Mouse (Mus musculus) neural tube, embryonic 11.5 days (tissue): ENCODE results near the gene Chp1. TPM values are rescaled to one million over a fixed set of nuclear protein-coding genes. Genes with fewer than 3 reads are reported as not detected.

ENCODE experiments used
- ATAC-seq: fragments of 200-750 bp; cut with Nextera tagmentation; 2 replicates; pipeline ENCODE4 v1.8.0; 2017; ENCODE audit warnings: moderate number of reproducible peaks, mild to moderate bottlenecking, moderate TSS enrichment, moderate library complexity; ENCODE audit not compliant: insufficient read depth, low FRiP score, low TSS enrichment
- DNase-seq: peaks from one replicate; pipeline ENCODE4 v3.0.0-alpha.2; 2015; ENCODE audit warnings: low spot score
- H3K27ac ChIP-seq: fragments of 300-500 bp; sonication (generic); 2 replicates; pipeline ENCODE4 v1.5.1; 2014; ENCODE audit warnings: low read depth, mild to moderate bottlenecking, low read length
- H3K27me3 ChIP-seq: fragments of 300-500 bp; sonication (generic); 2 replicates; pipeline ENCODE4 v1.6.1; 2014; ENCODE audit warnings: mild to moderate bottlenecking, low read length, mixed read lengths; ENCODE audit not compliant: control insufficient read depth, insufficient read depth
- H3K36me3 ChIP-seq: fragments of 300-500 bp; sonication (generic); 2 replicates; pipeline ENCODE4 v1.6.1; 2014; ENCODE audit warnings: mild to moderate bottlenecking, low read length, moderate library complexity, mixed read lengths; ENCODE audit not compliant: control insufficient read depth, insufficient read depth
- H3K4me1 ChIP-seq: fragments of 300-500 bp; sonication (generic); 2 replicates; pipeline ENCODE4 v1.6.1; 2014; ENCODE audit warnings: low read length, mixed read lengths; ENCODE audit not compliant: control insufficient read depth, insufficient read depth
- H3K4me2 ChIP-seq: fragments of 300-500 bp; sonication (generic); 2 replicates; pipeline ENCODE4 v1.6.1; 2014; ENCODE audit warnings: low read depth, mild to moderate bottlenecking, moderate library complexity
- H3K4me3 ChIP-seq: fragments of 300-500 bp; sonication (generic); 2 replicates; pipeline ENCODE4 v1.5.1; 2014; ENCODE audit warnings: low read depth, low read length
- H3K9ac ChIP-seq: fragments of 300-500 bp; sonication (generic); 2 replicates; pipeline ENCODE4 v1.6.1; 2014; ENCODE audit warnings: mild to moderate bottlenecking, low read length
- H3K9me3 ChIP-seq: fragments of 300-500 bp; sonication (generic); 2 replicates; pipeline ENCODE4 v1.6.1; 2016; ENCODE audit warnings: low read length; ENCODE audit not compliant: control insufficient read depth
- WGBS: fragments of 180-500 bp; shearing (Covaris S2); extraction: QIAGEN DNeasy Blood & Tissue Kit; methylation state at CpG from one replicate; pipeline ENCODE4 v1.1.7; 2014; 5-methylcytosine and 5-hydroxymethylcytosine counted together
- polyA plus RNA-seq: library from polyadenylated mRNA; unstranded; fragments of >200 nt; fragmentation: Nextera tagmentation; extraction: Ambion mirVana; gene quantifications from 2 replicates; pipeline ENCODE4 v1.2.1, GENCODE M21; 2014

The Chp1 gene
- polyA plus RNA-seq, 1 experiment from 2014 or later, result 72.8 TPM

- no peak overlapping the region for H3K4me2 ChIP-seq
- no peaks in the 10 kb centered on the region for H3K9me3 ChIP-seq
- H3K36me3 ChIP-seq, result no peaks in the 10 kb centered on the region
- ATAC-seq (no peak), DNase-seq (no peak)
- no peak overlapping the region for H3K9ac ChIP-seq
- no peak overlapping the region for H3K4me3 ChIP-seq
- no peaks in the 10 kb centered on the region for H3K27me3 ChIP-seq
- H3K27ac ChIP-seq, result no peak overlapping the region
- no peaks in the 10 kb centered on the region for H3K4me1 ChIP-seq
- WGBS, result 50% methylated on average over 5 of the region's 5 CpGs
These were observed 30.7 kb upstream of the Chp1 start for GRCm38 (mm10) chr2:119516811-119517210.

GRCm38 (mm10) chr2:119520550-119520949 lies 26.9 kb upstream of the Chp1 start:
- Histone ChIP-seq H3K27ac (no peak overlapping the region), H3K9ac (no peak overlapping the region), H3K36me3 (no peaks in the 10 kb centered on the region), H3K4me3 (no peak overlapping the region), H3K4me1 (no peaks in the 10 kb centered on the region), H3K4me2 (no peak overlapping the region), H3K27me3 (no peaks in the 10 kb centered on the region), H3K9me3 (no peaks in the 10 kb centered on the region)
- WGBS, result 80% methylated on average over 7 of the region's 7 CpGs
- ATAC-seq, result no peak
- no peak for DNase-seq

- WGBS, result 73% methylated on average over 4 of the region's 4 CpGs
- ATAC-seq (no peak), DNase-seq (no peak)
- no peaks in the 10 kb centered on the region for H3K36me3 ChIP-seq
- H3K27me3 ChIP-seq, result no peaks in the 10 kb centered on the region
- no peak overlapping the region for H3K4me3 ChIP-seq
- H3K4me2 ChIP-seq, result no peak overlapping the region
- H3K9ac ChIP-seq, result no peak overlapping the region
- no peaks in the 10 kb centered on the region for H3K9me3 ChIP-seq
- no peak overlapping the region for H3K27ac ChIP-seq
- no peaks in the 10 kb centered on the region for H3K4me1 ChIP-seq
These were observed 23.7 kb upstream of the Chp1 start for GRCm38 (mm10) chr2:119523836-119524235.

- ATAC-seq, result no peak
- no peak overlapping the region for H3K27ac ChIP-seq
- 42% methylated on average over 4 of the region's 4 CpGs for WGBS
- H3K36me3 ChIP-seq, result no peaks in the 10 kb centered on the region
- no peak overlapping the region for H3K4me2 ChIP-seq
- no peaks in the 10 kb centered on the region for H3K27me3 ChIP-seq
- no peak for DNase-seq
- no peaks in the 10 kb centered on the region for H3K4me1 ChIP-seq
- H3K9me3 ChIP-seq, result no peaks in the 10 kb centered on the region
- no peak overlapping the region for H3K9ac ChIP-seq
- H3K4me3 ChIP-seq, result no peak overlapping the region
These were observed 22.1 kb upstream of the Chp1 start for GRCm38 (mm10) chr2:119525422-119525821.

- Histone ChIP-seq H3K9me3 (no peaks in the 10 kb centered on the region), H3K9ac (no peak overlapping the region), H3K4me2 (no peak overlapping the region), H3K4me1 (no peaks in the 10 kb centered on the region), H3K36me3 (no peaks in the 10 kb centered on the region), H3K27ac (no peak overlapping the region), H3K27me3 (no peaks in the 10 kb centered on the region), H3K4me3 (no peak overlapping the region)
- 86% methylated on average over 9 of the region's 9 CpGs for WGBS
- no peak for ATAC-seq
- DNase-seq, result no peak
These were observed 8.7 kb upstream of the Chp1 start for GRCm38 (mm10) chr2:119538802-119539201.

- Histone ChIP-seq H3K36me3 (no peaks in the 10 kb centered on the region), H3K4me3 (no peak overlapping the region), H3K4me2 (no peak overlapping the region), H3K4me1 (no peaks in the 10 kb centered on the region; the same call in 1 of the 2 replicates), H3K9me3 (no peaks in the 10 kb centered on the region), H3K27ac (no peak overlapping the region), H3K9ac (no peak overlapping the region), H3K27me3 (no peaks in the 10 kb centered on the region)
- WGBS, result 19% methylated on average over 1 of the region's 1 CpGs
- DNase-seq (peak; percentile 51), ATAC-seq (no peak)
These were observed 5.4 kb upstream of the Chp1 start for GRCm38 (mm10) chr2:119542106-119542505.

GRCm38 (mm10) chr2:119543656-119544055 lies 3.8 kb upstream of the Chp1 start:
- H3K36me3 ChIP-seq, result no peaks in the 10 kb centered on the region
- H3K27me3 ChIP-seq, result no peaks in the 10 kb centered on the region
- DNase-seq (no peak), ATAC-seq (no peak)
- H3K9ac ChIP-seq, result no peak overlapping the region
- peaks cover 5% of the 10 kb centered on the region; the same call in 1 of the 2 replicates for H3K4me1 ChIP-seq
- H3K4me2 ChIP-seq, result no peak overlapping the region
- no peaks in the 10 kb centered on the region for H3K9me3 ChIP-seq
- H3K27ac ChIP-seq, result no peak overlapping the region
- 71% methylated on average over 2 of the region's 2 CpGs for WGBS
- no peak overlapping the region for H3K4me3 ChIP-seq

GRCm38 (mm10) chr2:119546848-119547521 lies 512 bp upstream of the Chp1 start:
- Histone ChIP-seq H3K4me2 (peak overlapping the region; percentile 61), H3K9ac (peak overlapping the region; percentile 51; the same call in 1 of the 2 replicates), H3K27ac (peak overlapping the region; percentile 62; the same call in 1 of the 2 replicates), H3K9me3 (no peaks in the 10 kb centered on the region), H3K36me3 (no peaks in the 10 kb centered on the region), H3K4me3 (peak overlapping the region; percentile 73), H3K4me1 (peaks cover 6% of the 10 kb centered on the region; the same call in 1 of the 2 replicates), H3K27me3 (no peaks in the 10 kb centered on the region)
- DNase-seq (peak; percentile 87), ATAC-seq (peak; percentile 71)
- under 1% methylated on average over 30 of the region's 30 CpGs for WGBS

- Histone ChIP-seq H3K36me3 (no peaks in the 10 kb centered on the region), H3K27ac (no peak overlapping the region), H3K4me2 (peak overlapping the region; percentile 61), H3K9me3 (no peaks in the 10 kb centered on the region), H3K9ac (peak overlapping the region; percentile 83), H3K27me3 (no peaks in the 10 kb centered on the region), H3K4me3 (peak overlapping the region; percentile 73), H3K4me1 (peaks cover 6% of the 10 kb centered on the region; the same call in 1 of the 2 replicates)
- ATAC-seq (no peak), DNase-seq (no peak)
- whole genome bisulfite sequencing, result 23% methylated on average over 3 of the region's 3 CpGs
These were observed 819 bp downstream of the Chp1 start for GRCm38 (mm10) chr2:119548371-119548660.
